In genomic region chr1:36939506-36940380, GRCm38 (mm10) we compare ENCODE assay signal across 8 mouse cellular contexts. TPM values are rescaled to one million over a fixed set of nuclear protein-coding genes. Genes with fewer than 3 reads are reported as not detected.
A peak's percentile ranks its signal among the peaks of the same experiment; 100 is the strongest.
DNase-seq lines count a peak whose midpoint lies in the region; ATAC-seq and TF ChIP-seq lines count a peak whose summit lies in the region.

No protein-coding gene starts in this region.

- no peak for TF ChIP-seq CTCF in gastrocnemius, adult 2 months (IDR thresholded peaks at IDR 0.05)
- no peak; the same call in 1 of the 2 replicates for TF ChIP-seq CTCF in hindbrain, postnatal 0 days (IDR thresholded peaks at IDR 0.05; ENCODE audit: low read depth)
- no peak; the same call in 1 of the 2 replicates for TF ChIP-seq CTCF in left cerebral cortex, adult 2 months (IDR thresholded peaks at IDR 0.05)

- peak overlapping the region; percentile 98 for H3K27ac ChIP-seq in gastrocnemius, adult 2 months
- peak overlapping the region; percentile 96 for H3K27ac ChIP-seq in hindbrain, postnatal 0 days
- H3K27ac ChIP-seq in left cerebral cortex, adult 2 months: peak overlapping the region; percentile 99

- H3K36me3 ChIP-seq in hindbrain, postnatal 0 days (ENCODE audit: insufficient read depth, low read length): no peaks in the 10 kb centered on the region

- peaks cover 9% of the 10 kb centered on the region for H3K4me1 ChIP-seq in hindbrain, postnatal 0 days (ENCODE audit: insufficient read depth, low read length)

- H3K9me3 ChIP-seq in hindbrain, postnatal 0 days (ENCODE audit: low read length): no peaks in the 10 kb centered on the region

- peak overlapping the region; percentile 85 for H3K4me2 ChIP-seq in hindbrain, postnatal 0 days (ENCODE audit: low read depth, low read length)

- intact Hi-C loops in gastrocnemius, adult 2 months (cut with DNase I): loop anchor here (5.0 to 10.0 kb wide), 6 partner anchors 58 to 295 kb away; no protein-coding TSS in a partner anchor
- intact Hi-C loops in left cerebral cortex, adult 2 months (cut with DNase I): loop anchor here (5.0 kb wide), 4 partner anchors 107 to 313 kb away; no protein-coding TSS in a partner anchor

- no peaks in the 10 kb centered on the region for H3K27me3 ChIP-seq in hindbrain, postnatal 0 days (ENCODE audit: insufficient read depth, low read length)

- peak; percentile 77 for DNase-seq in WW6 (ENCODE audit: low read depth, low spot score)
- DNase-seq in cerebellum, postnatal 4 days (ENCODE audit: low spot score in 2 of 2): peak; percentile 75 to 91
- peak; percentile 97 for DNase-seq in gastrocnemius, adult 2 months
- DNase-seq in hindbrain, postnatal 0 days (ENCODE audit: low spot score): peak; percentile 97
- peak; percentile 90 to 91 for DNase-seq in left cerebral cortex, adult 2 months (ENCODE audit: extremely low spot score in 1 of 2, low spot score in 2 of 2)
- DNase-seq in right cerebral cortex, adult 2 months (ENCODE audit: low spot score in 2 of 2): peak; percentile 88 to 92
- DNase-seq in urinary bladder, postnatal 14 days (ENCODE audit: low spot score): peak; percentile 92

- peak; percentile 99 for ATAC-seq in hindbrain, postnatal 0 days
- peak; percentile 93 for ATAC-seq in megakaryocyte, adult 5-6 weeks (ENCODE audit: poor library complexity, severe bottlenecking)

- H3K9ac ChIP-seq in hindbrain, postnatal 0 days (replicated peaks; ENCODE audit: low read length): peak overlapping the region; percentile 85

- H3K4me3 ChIP-seq in gastrocnemius, adult 2 months: peak overlapping the region; percentile 99
- peak overlapping the region; percentile 69 for H3K4me3 ChIP-seq in hindbrain, postnatal 0 days (ENCODE audit: low read length)
- H3K4me3 ChIP-seq in left cerebral cortex, adult 2 months: peak overlapping the region; percentile 73

- under 1% methylated on average over 58 of the region's 79 CpGs for WGBS in hindbrain, postnatal 0 days

RNA-seq across cellular contexts. Expression of gene Tmem131, which starts 3.7 kb away (rescaled TPM):
- total RNA-seq in gastrocnemius, adult 2 months (2021): 10 to 100 TPM; 24.1 to 37.5 TPM
- total RNA-seq in hindbrain, postnatal 0 days (2014; rRNA removed): 21.5 and 22.9 TPM in 2 replicates
- 8.0 and 8.9 TPM in 2 replicates for polyA plus RNA-seq in hindbrain, postnatal 0 days (2015; fragmentation: Nextera tagmentation; extraction: Ambion mirVana)
- total RNA-seq in left cerebral cortex, adult 2 months (2021): 10 to 100 TPM; 53.6 to 61.1 TPM
- total RNA-seq in megakaryocyte, adult 5-6 weeks (2015): 65.6 and 68.7 TPM in 2 replicates
- 20.3 and 32.8 TPM in 2 replicates for total RNA-seq in megakaryocyte, adult 5-6 weeks (2017)

Comparison
In these comparisons a context has a peak if more than half of its experiments do, and no peak if none do; other contexts are left out.
1. Peak in every context shown above with its lines: DNase-seq, ATAC-seq, H3K4me3 ChIP-seq and H3K27ac ChIP-seq.